Mouse (Mus musculus): ENCODE data around the gene Espnl. TPM values are rescaled to one million over a fixed set of nuclear protein-coding genes. Genes with fewer than 3 reads are reported as not detected.

Espnl gene
- polyA plus RNA-seq, 1 experiment from 2014 or later: 0.03 TPM

DNA sequence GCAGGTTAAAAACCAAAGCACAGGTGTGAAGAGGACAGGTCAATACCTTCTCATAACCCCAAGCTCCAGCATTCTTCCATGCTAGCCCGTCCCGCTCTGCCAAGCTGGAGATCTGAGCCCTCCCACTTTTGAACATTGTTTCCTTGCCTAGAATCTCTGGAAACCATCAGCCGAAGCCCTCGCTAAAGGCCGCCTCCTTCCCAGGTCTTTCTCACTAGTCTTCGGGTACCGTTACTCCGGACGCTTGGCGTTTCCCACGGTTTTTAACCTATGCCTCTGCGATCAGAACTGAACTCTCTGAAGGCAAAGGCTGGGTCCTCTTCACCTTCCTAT lies 76.0 kb downstream of the Espnl start:
- under 1% methylated on average over 12 of the region's 12 CpGs for WGBS
- Histone ChIP-seq H3K9ac (peak overlapping the region; percentile 88), H3K27me3 (no peaks in the 10 kb centered on the region), H3K4me1 (replicated peaks) (peaks cover 18% of the 10 kb centered on the region), H3K4me3 (peak overlapping the region; percentile 83), H3K27ac (peak overlapping the region; percentile 83), H3K9me3 (replicated peaks) (no peaks in the 10 kb centered on the region), H3K4me2 (peak overlapping the region; percentile 77), H3K36me3 (peaks cover 16% of the 10 kb centered on the region; the same call in 1 of the 2 replicates)
- ATAC-seq (replicated peaks; ENCODE audit: insufficient number of reproducible peaks, insufficient read depth, low FRiP score, low read depth): no peak

Other genes with a start within 250 kb of the Espnl start
- gene Rbm44, start 177.0 kb upstream of the Espnl start, polyA plus RNA-seq (2015; fragmentation: Nextera tagmentation; extraction: Ambion mirVana): 3.3 and 4.0 TPM in 2 replicates
- gene Ramp1, start 142.3 kb upstream of the Espnl start, polyA plus RNA-seq (2015; fragmentation: Nextera tagmentation; extraction: Ambion mirVana): 46.1 and 50.6 TPM in 2 replicates
- gene Ube2f, start 71.8 kb upstream of the Espnl start, polyA plus RNA-seq (2015; fragmentation: Nextera tagmentation; extraction: Ambion mirVana): 60.4 and 65.0 TPM in 2 replicates
- gene Scly, start 23.7 kb upstream of the Espnl start, polyA plus RNA-seq (2015; fragmentation: Nextera tagmentation; extraction: Ambion mirVana): 11.5 and 15.6 TPM in 2 replicates
- gene Klhl30, start 28.9 kb downstream of the Espnl start, polyA plus RNA-seq (2015; fragmentation: Nextera tagmentation; extraction: Ambion mirVana): 47.7 and 50.5 TPM in 2 replicates
- gene Erfe, start 44.4 kb downstream of the Espnl start, polyA plus RNA-seq (2015; fragmentation: Nextera tagmentation; extraction: Ambion mirVana): 0.78 and 1.5 TPM in 2 replicates
- 96.7 and 110 TPM in 2 replicates for gene Ilkap, start 76.7 kb downstream of the Espnl start, polyA plus RNA-seq (2015; fragmentation: Nextera tagmentation; extraction: Ambion mirVana)
- 72.4 and 128 TPM in 2 replicates for gene Hes6, start 92.0 kb downstream of the Espnl start, polyA plus RNA-seq (2015; fragmentation: Nextera tagmentation; extraction: Ambion mirVana)
- gene Per2, start 137.2 kb downstream of the Espnl start, polyA plus RNA-seq (2015; fragmentation: Nextera tagmentation; extraction: Ambion mirVana): 4.5 and 5.0 TPM in 2 replicates
- gene Traf3ip1, start 172.6 kb downstream of the Espnl start, polyA plus RNA-seq (2015; fragmentation: Nextera tagmentation; extraction: Ambion mirVana): 3.9 and 6.1 TPM in 2 replicates
- 5.0 and 6.5 TPM in 2 replicates for gene Asb1, start 218.5 kb downstream of the Espnl start, polyA plus RNA-seq (2015; fragmentation: Nextera tagmentation; extraction: Ambion mirVana)

All from heart, embryonic 15.5 days (tissue).